Mouse (Mus musculus): Measurements from ENCODE around the gene AC131692.1.

DNA sequence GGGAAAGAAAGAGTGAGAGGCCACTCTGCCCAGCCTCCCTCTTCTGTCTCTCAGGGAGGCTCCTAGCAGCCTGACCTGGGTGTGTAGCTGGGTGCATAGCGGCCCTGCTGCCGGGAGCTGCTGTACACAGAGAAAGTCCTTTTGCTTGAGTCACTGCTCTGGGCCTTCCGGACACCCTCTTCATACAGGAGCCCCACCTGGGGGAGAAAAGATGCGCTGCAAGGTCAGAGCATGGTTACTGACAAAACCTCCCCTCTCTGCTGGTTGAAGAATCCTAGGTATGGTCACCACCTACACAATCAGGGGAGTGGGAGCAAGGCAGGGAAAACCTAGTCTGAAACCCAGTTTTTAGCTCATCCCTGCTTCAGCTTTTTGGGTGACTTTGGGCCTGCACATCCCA is 25.3 kb upstream of the AC131692.1 start:
- no peak for TF ChIP-seq CTCF (IDR thresholded peaks at IDR 0.05; ENCODE audit: borderline replicate concordance, extremely low read depth, insufficient read depth, insufficient read length)
- TF ChIP-seq POLR2A (IDR thresholded peaks at IDR 0.05; ENCODE audit: borderline replicate concordance, extremely low read depth, insufficient read depth, insufficient read length, poor library complexity, severe bottlenecking): no peak

Measured in brain, embryonic 14.5 days (tissue).